In the genomic region with DNA sequence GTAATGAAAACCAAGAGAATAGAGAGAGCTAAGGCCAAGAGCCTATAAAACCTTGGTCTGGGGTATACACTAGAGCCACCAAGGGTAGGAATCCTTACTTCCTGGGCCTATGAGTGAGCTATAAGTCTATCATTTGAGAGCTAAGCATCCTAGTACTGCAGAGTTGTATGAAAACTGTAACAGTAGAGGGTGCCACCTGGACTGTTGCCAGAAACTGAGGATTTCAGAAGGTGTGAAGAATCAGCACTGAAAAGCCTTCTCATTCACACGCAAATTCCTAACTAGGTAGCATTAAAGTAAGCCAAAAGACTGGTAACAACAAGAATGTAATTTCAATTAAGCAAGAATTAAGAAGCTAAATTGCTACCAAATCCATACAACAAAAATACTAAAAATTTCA, we compare ENCODE assay signal across 27 mouse cellular contexts.
DNase-seq lines count a peak whose midpoint lies in the region; ATAC-seq and TF ChIP-seq lines count a peak whose summit lies in the region.
"Had no signal": no experiment of that assay in that cellular context is flagged by ENCODE, and none has a peak within 500 bp of the region (broad histone marks: within the 10 kb centered on the region; RNA-seq: fewer than 3 reads in every experiment).

No protein-coding gene starts in this region.

- no peaks in the 10 kb centered on the region for H3K36me3 ChIP-seq in midbrain, postnatal 0 days (ENCODE audit: insufficient read depth, low read length)
- H3K36me3 ChIP-seq in midbrain, embryonic 16.5 days (ENCODE audit: control insufficient read depth, insufficient read depth, low read length) = no peaks in the 10 kb centered on the region
- no peaks in the 10 kb centered on the region for H3K36me3 ChIP-seq in stomach, postnatal 0 days (ENCODE audit: control insufficient read depth, insufficient read depth, low read length)
- H3K36me3 ChIP-seq: embryonic facial prominence, embryonic 13.5 days; forebrain, embryonic 15.5 days; limb, embryonic 10.5 days; liver, embryonic 15.5 days; midbrain, embryonic 12.5 days; neural tube, embryonic 13.5 days had no signal

- intact Hi-C loops in left cerebral cortex, adult 2 months (cut with DNase I) = loop anchor here (2.0 kb wide), 1 partner anchor 51 kb away; no protein-coding TSS in a partner anchor
- intact Hi-C loops in left cerebral cortex, postnatal 36 days (cut with DNase I) = no loop called here

- ATAC-seq in midbrain, postnatal 0 days (ENCODE audit: low FRiP score) = no peak
- no peak for ATAC-seq in midbrain, embryonic 16.5 days
- ATAC-seq in stomach, postnatal 0 days (ENCODE audit: low FRiP score, low TSS enrichment) = no peak
- ATAC-seq: forebrain, embryonic 15.5 days; lung, postnatal 0 days had no signal

- H3K27me3 ChIP-seq in midbrain, postnatal 0 days (ENCODE audit: insufficient read depth, low read length) = no peaks in the 10 kb centered on the region
- no peaks in the 10 kb centered on the region for H3K27me3 ChIP-seq in midbrain, embryonic 16.5 days (ENCODE audit: control insufficient read depth, insufficient read depth, low read depth, low read length)
- no peaks in the 10 kb centered on the region for H3K27me3 ChIP-seq in stomach, postnatal 0 days (ENCODE audit: control insufficient read depth, insufficient read depth, low read length)
- H3K27me3 ChIP-seq: embryonic facial prominence, embryonic 13.5 days; forebrain, embryonic 15.5 days; liver, embryonic 15.5 days; midbrain, embryonic 12.5 days; neural tube, embryonic 13.5 days had no signal

- H3K27ac ChIP-seq in left cerebral cortex, adult 2 months = no peak overlapping the region
- H3K27ac ChIP-seq in midbrain, postnatal 0 days (ENCODE audit: low read depth, low read length) = no peak overlapping the region
- H3K27ac ChIP-seq in midbrain, embryonic 16.5 days (ENCODE audit: low read length) = no peak overlapping the region
- H3K27ac ChIP-seq in stomach, postnatal 0 days (replicated peaks) = no peak overlapping the region
- H3K27ac ChIP-seq: embryonic facial prominence, embryonic 13.5 days; forebrain, embryonic 15.5 days; hindbrain, embryonic 14.5 days; limb, embryonic 10.5 days; liver, embryonic 15.5 days; midbrain, embryonic 12.5 days; neural tube, embryonic 13.5 days had no signal

- TF ChIP-seq CTCF in left cerebral cortex, adult 2 months (IDR thresholded peaks at IDR 0.05) = no peak
- TF ChIP-seq CTCF in midbrain, postnatal 0 days (IDR thresholded peaks at IDR 0.05) = no peak
- TF ChIP-seq CTCF in stomach, postnatal 0 days (IDR thresholded peaks at IDR 0.05; ENCODE audit: low read depth) = no peak

- no peak overlapping the region for H3K4me3 ChIP-seq in left cerebral cortex, adult 2 months
- no peak overlapping the region for H3K4me3 ChIP-seq in midbrain, postnatal 0 days (ENCODE audit: low read depth, low read length)
- no peak overlapping the region for H3K4me3 ChIP-seq in midbrain, embryonic 16.5 days (ENCODE audit: low read depth, low read length)
- H3K4me3 ChIP-seq in stomach, postnatal 0 days (ENCODE audit: low read depth, low read length) = no peak overlapping the region
- H3K4me3 ChIP-seq: embryonic facial prominence, embryonic 13.5 days; erythroblast, embryonic 14.5 days; forebrain, embryonic 15.5 days; limb, embryonic 10.5 days; liver, embryonic 15.5 days; midbrain, embryonic 12.5 days; myocyte; neural tube, embryonic 13.5 days had no signal

- no peak overlapping the region for H3K4me2 ChIP-seq in midbrain, postnatal 0 days (ENCODE audit: low read depth, low read length, poor library complexity, severe bottlenecking)
- H3K4me2 ChIP-seq in midbrain, embryonic 16.5 days (ENCODE audit: low read length) = no peak overlapping the region
- no peak overlapping the region for H3K4me2 ChIP-seq in stomach, postnatal 0 days (replicated peaks; ENCODE audit: low read depth)
- H3K4me2 ChIP-seq: embryonic facial prominence, embryonic 13.5 days; forebrain, embryonic 15.5 days; hindbrain, embryonic 14.5 days; liver, embryonic 15.5 days; midbrain, embryonic 12.5 days; neural tube, embryonic 13.5 days had no signal

- WGBS in midbrain, postnatal 0 days = 61% methylated on average over 1 of the region's 1 CpGs
- WGBS in midbrain, embryonic 16.5 days = 59% methylated on average over 1 of the region's 1 CpGs
- WGBS in stomach, postnatal 0 days = 88% methylated on average over 1 of the region's 1 CpGs

- H3K4me1 ChIP-seq in midbrain, postnatal 0 days (ENCODE audit: insufficient read depth, low read length) = no peaks in the 10 kb centered on the region
- H3K4me1 ChIP-seq in midbrain, embryonic 16.5 days (ENCODE audit: control insufficient read depth, insufficient read depth, low read length) = no peaks in the 10 kb centered on the region
- no peaks in the 10 kb centered on the region for H3K4me1 ChIP-seq in stomach, postnatal 0 days (replicated peaks; ENCODE audit: control insufficient read depth, insufficient read depth)
- H3K4me1 ChIP-seq: embryonic facial prominence, embryonic 13.5 days; forebrain, embryonic 15.5 days; midbrain, embryonic 12.5 days; neural tube, embryonic 13.5 days had no signal

- DNase-seq in cerebellum, postnatal 10 days = peak; percentile 67 to 73
- no peak for DNase-seq in cerebellum, adult 11-12 months
- peak; percentile 15 to 24 for DNase-seq in left cerebral cortex, adult 2 months (ENCODE audit: extremely low spot score in 1 of 2, low spot score in 2 of 2)
- DNase-seq in left cerebral cortex, postnatal 36 days (ENCODE audit: low spot score in 2 of 2) = no peak
- peak; percentile 44 for DNase-seq in midbrain, postnatal 0 days (ENCODE audit: low spot score)
- DNase-seq in right cerebral cortex, postnatal 4 days = peak; percentile 33
- no peak for DNase-seq in stomach, postnatal 0 days (ENCODE audit: low spot score)
- DNase-seq: adrenal gland, postnatal 14 days; cerebellum, adult 11 months; embryo, embryonic 11 days; gastrocnemius, postnatal 36 days; heart, postnatal 36 days; kidney, adult 8-10 months; kidney, postnatal 10 days; liver; thymus, postnatal 25 days had no signal

- H3K9ac ChIP-seq in midbrain, postnatal 0 days (replicated peaks; ENCODE audit: low read length, poor library complexity, severe bottlenecking) = no peak overlapping the region
- H3K9ac ChIP-seq in midbrain, embryonic 16.5 days (ENCODE audit: low read depth, low read length) = no peak overlapping the region
- no peak overlapping the region for H3K9ac ChIP-seq in stomach, postnatal 0 days (ENCODE audit: low read length)
- H3K9ac ChIP-seq: embryonic facial prominence, embryonic 13.5 days; forebrain, embryonic 15.5 days; hindbrain, embryonic 14.5 days; liver, embryonic 15.5 days; midbrain, embryonic 12.5 days; neural tube, embryonic 13.5 days had no signal

- no peak for TF ChIP-seq EP300 in stomach, postnatal 0 days (optimal IDR thresholded peaks at IDR 0.05)

- H3K9me3 ChIP-seq in midbrain, postnatal 0 days (ENCODE audit: low read length) = no peaks in the 10 kb centered on the region
- H3K9me3 ChIP-seq in midbrain, embryonic 16.5 days (replicated peaks; ENCODE audit: control insufficient read depth, low read length, poor library complexity, severe bottlenecking) = no peaks in the 10 kb centered on the region
- H3K9me3 ChIP-seq in stomach, postnatal 0 days (ENCODE audit: control insufficient read depth, low read length) = no peaks in the 10 kb centered on the region
- H3K9me3 ChIP-seq: embryonic facial prominence, embryonic 13.5 days; forebrain, embryonic 15.5 days; limb, embryonic 10.5 days; liver, embryonic 15.5 days; midbrain, embryonic 12.5 days; neural tube, embryonic 13.5 days had no signal

Comparison
In these comparisons a context has a peak if more than half of its experiments do, and no peak if none do; other contexts are left out.
1. DNase-seq: peak in cerebellum, postnatal 10 days (2 of 2), left cerebral cortex, adult 2 months (2 of 2), midbrain, postnatal 0 days (single experiment) and right cerebral cortex, postnatal 4 days (single experiment); none in cerebellum, adult 11-12 months (single experiment), left cerebral cortex, postnatal 36 days (0 of 2) and stomach, postnatal 0 days (single experiment).